Mouse (Mus musculus) lung, postnatal 36 days (tissue): ENCODE data around the gene Ptprc.

ENCODE experiments used
- DNase-seq: peaks from one replicate; pipeline ENCODE4 v3.0.0; 2022; ENCODE audit warnings: mixed read lengths

Ptprc gene

DNA sequence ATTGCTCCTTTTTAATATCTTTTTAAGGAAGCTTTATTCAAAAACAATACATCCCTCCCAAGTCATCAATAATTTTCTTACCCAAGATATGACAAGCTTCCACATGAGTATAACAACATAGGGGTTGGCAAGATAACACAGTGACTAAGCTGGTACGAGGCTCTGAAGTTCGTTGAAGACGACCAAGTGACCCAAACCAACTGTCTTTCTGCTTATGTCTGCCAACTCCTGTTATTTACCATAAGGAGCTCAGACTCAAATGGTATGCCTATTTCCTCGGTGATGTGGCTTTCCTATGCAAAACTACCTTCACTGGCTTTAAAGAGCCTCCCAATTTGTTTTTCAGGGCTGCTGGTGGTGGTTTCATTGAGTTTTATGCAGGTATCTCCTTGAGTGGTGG lies at the start of gene Ptprc:
Ptprc (minus strand) TSS at position 215 of the 400 bp plus-strand sequence.
- DNase-seq: no peak

DNA sequence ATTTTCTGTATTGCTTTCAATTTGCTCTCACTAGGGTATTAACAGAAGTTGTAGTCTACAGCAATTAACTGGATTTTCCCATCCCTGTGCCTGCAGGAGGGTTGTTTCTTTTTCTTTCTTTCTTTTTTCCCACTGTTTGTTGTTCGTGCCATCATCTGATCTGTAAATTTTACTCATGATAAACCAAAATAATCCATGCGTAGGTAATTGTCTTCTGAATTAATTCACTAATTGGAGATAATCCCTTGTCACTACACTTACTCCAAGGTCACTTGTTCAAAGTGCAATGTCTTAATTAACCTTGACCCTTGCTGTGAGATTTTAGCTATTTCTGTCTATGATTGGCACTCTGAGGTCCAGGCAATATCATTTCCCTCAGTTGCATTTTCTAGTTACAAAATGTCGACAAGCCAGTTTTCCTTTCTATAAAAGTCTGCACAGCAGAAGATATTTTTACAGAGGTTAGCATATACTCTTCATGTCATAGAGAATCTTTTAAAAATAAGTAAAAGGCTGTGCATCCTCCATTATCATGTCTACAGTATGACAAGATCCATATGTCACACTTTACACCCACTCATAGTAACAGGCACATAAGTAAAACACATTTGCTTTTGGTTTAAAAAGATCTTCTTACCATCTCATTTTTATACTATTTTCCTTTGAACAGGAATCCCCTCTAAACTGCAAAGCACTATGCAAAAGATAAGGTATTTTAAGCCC lies 39.4 kb upstream of the Ptprc start:
- no peak for DNase-seq

GRCm38 (mm10) chr1:138210387-138211024 lies 35.0 kb upstream of the Ptprc start:
- DNase-seq: peak; percentile 21

GRCm38 (mm10) chr1:138209751-138210150 lies 34.2 kb upstream of the Ptprc start:
- peak; percentile 21 for DNase-seq

DNA sequence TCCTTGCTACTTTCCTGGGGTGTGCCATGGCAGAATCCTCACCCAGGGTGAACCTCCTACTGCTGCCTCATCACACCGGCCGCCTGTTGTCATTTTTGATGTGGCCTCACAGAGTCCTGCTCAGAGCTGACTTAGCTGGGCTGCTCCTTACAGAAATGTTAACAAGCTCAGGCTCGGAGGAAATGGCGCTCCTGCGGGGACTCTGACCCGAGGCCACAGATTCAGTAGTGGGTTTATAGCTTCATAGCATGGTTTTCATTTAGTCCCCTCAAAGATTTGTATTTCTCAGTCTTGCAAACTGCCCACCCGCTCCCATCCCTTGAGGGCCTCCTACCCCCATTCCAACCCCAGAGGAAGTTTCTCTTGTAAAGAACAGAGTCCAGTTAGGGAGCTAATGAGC lies 30.5 kb upstream of the Ptprc start:
- DNase-seq: no peak

GRCm38 (mm10) chr1:138191689-138192508 lies 16.4 kb upstream of the Ptprc start:
- DNase-seq: peak; percentile 68

DNA sequence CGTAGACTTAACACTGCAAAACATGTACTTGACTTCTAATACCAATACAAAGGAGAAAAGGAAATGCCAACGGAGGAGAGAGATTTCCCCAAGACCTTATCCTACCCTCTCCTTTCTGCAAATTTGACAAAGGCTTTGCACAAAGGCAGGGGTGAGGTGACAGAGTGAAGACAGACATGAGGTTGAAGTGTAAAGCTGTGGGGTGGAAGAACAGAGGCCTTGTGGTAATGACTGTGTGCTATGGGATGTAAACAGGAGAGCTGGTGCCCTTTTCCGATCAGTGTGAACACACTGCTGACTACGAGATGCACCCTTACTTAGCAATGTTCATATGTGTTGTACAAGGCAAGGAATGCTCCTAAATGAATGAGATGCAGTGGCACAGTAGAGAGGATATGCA lies 12.6 kb upstream of the Ptprc start:
- DNase-seq: no peak

DNA sequence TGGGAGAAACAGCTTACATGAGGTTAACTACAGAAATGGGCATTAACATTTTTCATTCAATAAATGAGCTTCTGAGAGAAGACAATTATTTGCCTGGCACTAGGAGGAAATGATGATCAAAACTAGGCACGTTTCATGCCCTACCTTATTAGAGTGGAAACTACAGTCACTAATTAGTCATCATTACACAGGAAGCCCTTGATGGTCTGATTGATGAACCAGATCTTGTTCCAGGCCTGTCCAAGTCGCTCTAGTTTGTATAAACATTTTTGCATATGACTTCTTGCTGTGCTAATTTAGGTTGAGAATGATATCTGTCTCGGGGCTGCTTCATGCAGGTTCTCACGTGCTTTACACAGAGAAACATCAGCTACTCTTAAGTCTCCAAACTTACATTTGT lies 10.4 kb upstream of the Ptprc start:
- DNase-seq: no peak

DNA sequence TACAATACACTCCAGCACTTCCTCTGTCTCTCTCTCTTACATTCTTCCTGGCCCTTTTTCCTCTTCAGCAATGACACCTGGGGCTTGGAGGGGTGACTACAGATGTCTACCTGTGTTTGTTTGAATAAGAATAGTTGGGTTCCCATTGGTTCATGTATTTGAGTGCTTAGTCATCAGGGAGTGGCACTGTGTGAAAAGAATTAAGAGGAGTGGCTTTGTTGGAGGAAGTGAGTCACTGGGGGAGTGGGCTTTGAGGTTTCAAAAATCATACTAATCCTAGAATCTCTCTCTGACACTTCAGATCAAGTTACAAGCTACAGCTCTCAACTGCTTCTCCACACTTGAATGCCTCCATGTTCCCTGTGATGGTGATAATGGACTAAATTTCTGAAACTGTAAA lies 4.6 kb upstream of the Ptprc start:
- no peak for DNase-seq

GRCm38 (mm10) chr1:138174705-138175492 lies 609 bp downstream of the Ptprc start:
- peak; percentile 26 for DNase-seq

DNA sequence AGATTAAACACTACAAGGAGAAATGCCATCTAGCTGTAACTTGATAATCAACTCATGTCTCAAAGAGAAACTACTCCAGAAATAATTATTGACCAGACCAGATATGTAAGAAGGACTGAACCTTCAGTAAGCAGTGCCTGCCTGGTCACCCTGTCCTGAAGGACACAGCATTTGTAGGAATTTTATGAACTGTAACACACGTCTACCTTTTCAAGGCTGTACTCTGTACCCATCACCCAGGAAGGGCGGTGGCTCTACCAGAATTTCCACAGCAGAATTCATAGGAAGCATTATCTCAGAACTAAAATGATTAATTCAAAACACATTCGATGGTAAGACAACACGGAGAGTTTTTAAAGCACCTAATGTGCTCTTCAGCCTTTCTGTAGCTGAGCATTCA lies 1.4 kb downstream of the Ptprc start:
- DNase-seq: no peak

- no peak for DNase-seq
Measured at GRCm38 (mm10) chr1:138173669-138174068, 1.8 kb downstream of the Ptprc start.

- DNase-seq: no peak
Measured at GRCm38 (mm10) chr1:138172547-138172946, 3.0 kb downstream of the Ptprc start.

- no peak for DNase-seq
Measured at GRCm38 (mm10) chr1:138172096-138172495, 3.4 kb downstream of the Ptprc start.

DNA sequence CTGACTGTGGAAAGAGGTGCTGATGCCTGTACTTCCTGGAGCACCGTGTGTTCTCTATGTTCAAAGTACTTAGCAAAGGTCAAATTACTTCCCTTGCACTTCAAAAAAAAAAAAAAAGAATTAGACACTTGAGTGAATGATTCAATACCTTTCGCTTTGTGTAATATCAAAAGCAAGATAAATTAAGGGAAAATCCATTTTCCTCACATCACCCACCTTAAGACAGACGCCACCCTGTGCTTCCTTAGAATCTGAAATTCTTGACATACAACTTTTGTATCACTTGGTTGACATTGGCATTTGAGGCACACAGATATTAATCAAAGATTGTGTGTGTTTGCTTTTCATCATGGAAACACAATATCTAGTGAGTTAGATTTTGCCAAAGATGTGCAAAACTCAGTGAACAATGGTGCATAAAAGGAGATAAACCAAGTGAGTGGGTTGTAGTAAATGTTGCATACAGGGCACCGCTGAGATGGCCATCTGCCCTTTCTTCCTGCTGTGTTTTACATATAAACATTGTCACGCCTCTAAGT lies 9.2 kb downstream of the Ptprc start:
- DNase-seq: no peak

- no peak for DNase-seq
Measured at GRCm38 (mm10) chr1:138162638-138163037, 12.9 kb downstream of the Ptprc start.

- DNase-seq: peak; percentile 71
Measured at GRCm38 (mm10) chr1:138158921-138159320, 16.6 kb downstream of the Ptprc start.

DNA sequence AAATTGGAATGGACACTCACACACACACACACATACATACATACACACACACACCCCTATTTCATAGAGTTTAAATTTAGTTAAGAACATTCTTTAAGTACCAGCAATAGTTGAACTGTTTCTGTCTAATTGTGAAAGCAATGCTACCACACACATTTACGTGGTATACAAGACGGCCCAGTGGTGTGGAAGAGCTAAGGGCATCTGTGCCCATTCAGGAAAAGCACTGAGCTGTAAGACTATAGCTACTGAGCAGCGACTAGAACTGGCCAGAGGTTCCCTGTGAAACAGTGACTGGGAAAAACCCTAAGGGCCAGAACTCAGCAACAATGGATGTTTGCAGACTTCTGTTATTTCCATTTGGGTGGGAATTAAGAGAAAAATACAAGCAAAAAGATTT lies 17.3 kb downstream of the Ptprc start:
- no peak for DNase-seq

- DNase-seq: no peak
Measured at GRCm38 (mm10) chr1:138157709-138158108, 17.8 kb downstream of the Ptprc start.

DNA sequence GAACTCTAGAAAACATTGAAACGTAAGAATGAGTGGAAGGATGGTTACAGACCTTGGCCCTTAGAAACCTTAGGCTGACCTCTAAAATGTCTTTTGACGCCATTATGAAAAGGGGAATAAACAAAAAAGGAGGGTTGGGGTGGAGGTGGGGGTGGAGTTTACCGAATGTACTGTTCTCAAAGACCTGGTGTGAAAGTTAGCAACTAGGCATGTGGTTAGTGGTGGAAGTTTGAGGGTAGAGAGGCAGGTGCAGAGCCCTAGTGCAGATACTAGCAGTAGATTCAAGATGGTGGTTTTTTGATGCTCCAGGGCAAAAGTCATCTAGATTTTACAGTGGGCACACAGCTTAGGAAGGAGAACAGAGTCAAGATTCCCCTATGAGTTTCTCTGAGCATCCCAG lies 18.5 kb downstream of the Ptprc start:
- no peak for DNase-seq

GRCm38 (mm10) chr1:138154185-138154785 lies 21.2 kb downstream of the Ptprc start:
- DNase-seq: no peak

DNA sequence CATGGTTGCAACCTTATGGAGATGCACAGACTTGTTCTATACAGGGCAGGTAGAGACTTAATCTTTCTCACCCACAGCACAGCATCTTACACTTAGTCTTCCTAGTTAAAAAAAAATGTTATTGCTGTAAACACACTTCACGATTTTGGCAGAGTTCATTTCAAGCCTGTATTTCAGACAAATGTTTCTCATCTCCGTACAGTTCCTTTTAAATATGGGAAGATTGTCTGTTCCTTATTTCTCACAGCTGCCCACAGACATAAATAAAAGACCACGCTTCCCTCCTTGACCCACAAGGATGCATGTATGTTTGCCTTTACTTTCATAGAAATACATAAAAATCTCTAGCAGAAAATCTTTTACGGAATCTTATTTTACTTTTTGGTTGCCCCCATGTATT lies 22.4 kb downstream of the Ptprc start:
- no peak for DNase-seq
